Mouse (Mus musculus) CH12.LX (cell line): ENCODE measurements around the gene Slamf1. TPM values are rescaled to one million over a fixed set of nuclear protein-coding genes. Genes with fewer than 3 reads are reported as not detected.

Experiments used
- DNase-seq: peaks from one replicate; pipeline ENCODE4 v3.0.0-alpha.2; 2013; ENCODE audit errors: extremely low read depth
- H3K27ac ChIP-seq: 2 replicates; pipeline ENCODE4 v1.5.1; 2012; ENCODE audit warnings: low read depth, mild to moderate bottlenecking, control low read depth, moderate library complexity; ENCODE audit not compliant: insufficient read depth
- H3K27me3 ChIP-seq: replicated peaks from 2 replicates; pipeline ENCODE3; 2012; ENCODE audit warnings: inconsistent platforms
- H3K36me3 ChIP-seq, 2 experiments: replicated peaks in 1 of 2; 2 replicates each; pipeline versions ENCODE3 to v1.6.1; 2012; ENCODE audit warnings: inconsistent platforms in 1 of 2, low read length in 1 of 2, mild to moderate bottlenecking in 1 of 2, mixed read lengths in 1 of 2, moderate library complexity in 1 of 2; ENCODE audit not compliant: control insufficient read depth in 1 of 2, insufficient read depth in 1 of 2
- H3K4me1 ChIP-seq, 2 experiments: 2 replicates each; pipeline ENCODE4 v1.6.1; 2012; ENCODE audit warnings: inconsistent platforms in 1 of 2, moderate library complexity in 1 of 2; ENCODE audit not compliant: insufficient read depth in 2 of 2, control insufficient read depth in 1 of 2
- H3K4me2 ChIP-seq: 2 replicates; pipeline ENCODE4 v1.6.1; 2012; ENCODE audit warnings: low read depth, mild to moderate bottlenecking, control low read depth; ENCODE audit not compliant: poor library complexity, insufficient read depth, severe bottlenecking
- H3K4me3 ChIP-seq, 3 experiments: fragments of 150-350 bp in 1 of 3; sonication (generic) in 1 of 3; replicated peaks in 1 of 3; 2 replicates each; pipeline versions ENCODE3 to v1.5.1; 2011 to 2012; ENCODE audit warnings: low read depth in 2 of 3, low read length in 2 of 3, mild to moderate bottlenecking in 2 of 3, moderate library complexity in 2 of 3, control low read depth in 1 of 3, improper control_type of control experiment in 1 of 3, inconsistent platforms in 1 of 3, mixed read lengths in 1 of 3; ENCODE audit not compliant: poor library complexity in 1 of 3
- H3K79me2 ChIP-seq: replicated peaks from 2 replicates; pipeline ENCODE4 v1.6.1; 2012; ENCODE audit warnings: mild to moderate bottlenecking, moderate library complexity; ENCODE audit not compliant: control insufficient read depth, poor library complexity, insufficient read depth, severe bottlenecking; ENCODE audit errors: extremely low read depth
- H3K9ac ChIP-seq: 2 replicates; pipeline ENCODE4 v1.6.1; 2012; ENCODE audit warnings: low read depth, mild to moderate bottlenecking, control low read depth, moderate library complexity; ENCODE audit not compliant: insufficient read depth
- H3K9me3 ChIP-seq: replicated peaks from 2 replicates; pipeline ENCODE3; 2012; ENCODE audit warnings: low read length, inconsistent platforms, mixed read lengths
- BHLHE40 ChIP-seq: IDR thresholded peaks from 2 replicates; pipeline ENCODE4 v1.6.1; 2011; ENCODE audit warnings: mild to moderate bottlenecking, low read depth, low read length, improper control_type of control experiment
- CHD1 ChIP-seq: IDR thresholded peaks from 2 replicates; pipeline ENCODE4 v1.6.1; 2012; ENCODE audit warnings: low read depth, low read length, improper control_type of control experiment, inconsistent platforms
- CHD2 ChIP-seq: IDR thresholded peaks from 2 replicates; pipeline ENCODE4 v1.6.1; 2011; ENCODE audit warnings: low read length, improper control_type of control experiment
- CTCF ChIP-seq, 2 experiments: IDR thresholded peaks in 1 of 2; conservative IDR thresholded peaks in 1 of 2; 2 replicates each; pipeline ENCODE4 v1.5.1; 2011 to 2012; ENCODE audit warnings: low read depth in 2 of 2, low read length in 2 of 2, improper control_type of control experiment in 1 of 2, inconsistent platforms in 1 of 2, mild to moderate bottlenecking in 1 of 2, moderate library complexity in 1 of 2
- E2F4 ChIP-seq: IDR thresholded peaks from 2 replicates; pipeline ENCODE4 v1.6.1; 2011; ENCODE audit warnings: low read depth, low read length, improper control_type of control experiment; ENCODE audit not compliant: insufficient replicate concordance
- ELF1 ChIP-seq: IDR thresholded peaks from 2 replicates; pipeline ENCODE4 v1.6.1; 2014; ENCODE audit warnings: low read depth, mild to moderate bottlenecking, inconsistent platforms, low read length, improper control_type of control experiment
- EP300 ChIP-seq: IDR thresholded peaks from 2 replicates; pipeline ENCODE4 v1.6.1; 2011; ENCODE audit warnings: low read length, improper control_type of control experiment
- ETS1 ChIP-seq: conservative IDR thresholded peaks from 2 replicates; pipeline ENCODE4 v1.6.1; 2012; ENCODE audit warnings: low read depth, mild to moderate bottlenecking, inconsistent platforms, low read length, improper control_type of control experiment, moderate library complexity
- GABPA ChIP-seq: IDR thresholded peaks from 2 replicates; pipeline ENCODE4 v1.6.1; 2012; ENCODE audit warnings: low read depth, low read length, improper control_type of control experiment, inconsistent platforms; ENCODE audit not compliant: insufficient replicate concordance
- HCFC1 ChIP-seq: IDR thresholded peaks from 2 replicates; pipeline ENCODE4 v1.6.1; 2012; ENCODE audit warnings: low read depth, mild to moderate bottlenecking, inconsistent platforms, low read length, improper control_type of control experiment
- IRF4 ChIP-seq: IDR thresholded peaks from 2 replicates; pipeline ENCODE4 v1.6.1; 2014; ENCODE audit warnings: low read depth, mild to moderate bottlenecking, inconsistent platforms, low read length, improper control_type of control experiment
- JUN ChIP-seq: IDR thresholded peaks from 2 replicates; pipeline ENCODE4 v1.6.1; 2011; ENCODE audit warnings: low read depth, mild to moderate bottlenecking, low read length, improper control_type of control experiment, moderate library complexity; ENCODE audit not compliant: insufficient read depth
- JUND ChIP-seq: conservative IDR thresholded peaks from 2 replicates; pipeline ENCODE4 v1.6.1; 2011; ENCODE audit warnings: low read depth, low read length, improper control_type of control experiment
- KAT2A ChIP-seq: IDR thresholded peaks from 2 replicates; pipeline ENCODE4 v1.6.1; 2012; ENCODE audit warnings: low read length, improper control_type of control experiment, inconsistent platforms; ENCODE audit not compliant: insufficient replicate concordance
- MAFK ChIP-seq: IDR thresholded peaks from 2 replicates; pipeline ENCODE4 v1.6.1; 2011; ENCODE audit warnings: low read length, improper control_type of control experiment; ENCODE audit not compliant: insufficient replicate concordance
- MAX ChIP-seq: IDR thresholded peaks from 2 replicates; pipeline ENCODE4 v1.6.1; 2011; ENCODE audit warnings: low read length, improper control_type of control experiment
- MAZ ChIP-seq: IDR thresholded peaks from 2 replicates; pipeline ENCODE4 v1.6.1; 2012; ENCODE audit warnings: low read depth, mild to moderate bottlenecking, inconsistent platforms, low read length, improper control_type of control experiment, moderate library complexity
- MEF2A ChIP-seq: IDR thresholded peaks from 2 replicates; pipeline ENCODE4 v1.6.1; 2014; ENCODE audit warnings: low read depth, mild to moderate bottlenecking, inconsistent platforms, low read length, improper control_type of control experiment, borderline replicate concordance
- MXI1 ChIP-seq: IDR thresholded peaks from 2 replicates; pipeline ENCODE4 v1.6.1; 2011; ENCODE audit warnings: mild to moderate bottlenecking, low read depth, low read length, improper control_type of control experiment
- MYC ChIP-seq: IDR thresholded peaks from 2 replicates; pipeline ENCODE4 v1.6.1; 2011; ENCODE audit warnings: low read depth, mild to moderate bottlenecking, improper control_type of control experiment, low read length
- NELFE ChIP-seq: IDR thresholded peaks from 2 replicates; pipeline ENCODE4 v1.6.1; 2011; ENCODE audit warnings: low read depth, low read length, improper control_type of control experiment
- NRF1 ChIP-seq: IDR thresholded peaks from 2 replicates; pipeline ENCODE4 v1.6.1; 2014; ENCODE audit warnings: low read depth, mild to moderate bottlenecking, inconsistent platforms, low read length, improper control_type of control experiment, moderate library complexity
- PAX5 ChIP-seq: IDR thresholded peaks from 2 replicates; pipeline ENCODE4 v1.6.1; 2012; ENCODE audit warnings: low read length, inconsistent platforms, mixed read lengths
- POLR2A ChIP-seq: IDR thresholded peaks from 2 replicates; pipeline ENCODE4 v1.6.1; 2011; ENCODE audit warnings: low read depth, mild to moderate bottlenecking, improper control_type of control experiment, low read length
- POLR2AphosphoS2 ChIP-seq: IDR thresholded peaks from 2 replicates; pipeline ENCODE4 v1.6.1; 2011; ENCODE audit warnings: low read depth, low read length, improper control_type of control experiment
- RAD21 ChIP-seq: IDR thresholded peaks from 2 replicates; pipeline ENCODE4 v1.6.1; 2011; ENCODE audit warnings: low read depth, mild to moderate bottlenecking, low read length, improper control_type of control experiment, moderate library complexity
- RCOR1 ChIP-seq: conservative IDR thresholded peaks from 2 replicates; pipeline ENCODE4 v1.6.1; 2012; ENCODE audit warnings: low read depth, mild to moderate bottlenecking, inconsistent platforms, low read length, improper control_type of control experiment
- SIN3A ChIP-seq: IDR thresholded peaks from 2 replicates; pipeline ENCODE4 v1.6.1; 2012; ENCODE audit warnings: low read length, improper control_type of control experiment, inconsistent platforms
- SMC3 ChIP-seq: IDR thresholded peaks from 2 replicates; pipeline ENCODE4 v1.6.1; 2011; ENCODE audit warnings: low read depth, low read length, improper control_type of control experiment
- TBP ChIP-seq: conservative IDR thresholded peaks from 2 replicates; pipeline ENCODE4 v1.6.1; 2011; ENCODE audit warnings: low read depth, low read length, improper control_type of control experiment
- TCF12 ChIP-seq: IDR thresholded peaks from 2 replicates; pipeline ENCODE4 v1.6.1; 2014; ENCODE audit warnings: low read depth, mild to moderate bottlenecking, inconsistent platforms, low read length, improper control_type of control experiment
- UBTF ChIP-seq: IDR thresholded peaks from 2 replicates; pipeline ENCODE4 v1.6.1; 2012; ENCODE audit warnings: low read depth, mild to moderate bottlenecking, inconsistent platforms, low read length, improper control_type of control experiment, moderate library complexity
- USF1 ChIP-seq: IDR thresholded peaks from 2 replicates; pipeline ENCODE4 v1.6.1; 2014; ENCODE audit warnings: low read depth, mild to moderate bottlenecking, inconsistent platforms, low read length, improper control_type of control experiment
- USF2 ChIP-seq: conservative IDR thresholded peaks from 2 replicates; pipeline ENCODE4 v1.6.1; 2011; ENCODE audit warnings: low read depth, low read length, improper control_type of control experiment
- ZC3H11A ChIP-seq: IDR thresholded peaks from 2 replicates; pipeline ENCODE4 v1.6.1; 2012; ENCODE audit warnings: low read depth, mild to moderate bottlenecking, inconsistent platforms, low read length, improper control_type of control experiment
- ZKSCAN1 ChIP-seq: IDR thresholded peaks from 2 replicates; pipeline ENCODE4 v1.6.1; 2012; ENCODE audit warnings: low read depth, inconsistent platforms, low read length, improper control_type of control experiment, borderline replicate concordance
- ZMIZ1 ChIP-seq: IDR thresholded peaks from 2 replicates; pipeline ENCODE4 v1.6.1; 2012; ENCODE audit warnings: low read depth, mild to moderate bottlenecking, inconsistent platforms, low read length, improper control_type of control experiment
- ZNF384 ChIP-seq: IDR thresholded peaks from 2 replicates; pipeline ENCODE4 v1.6.1; 2012; ENCODE audit warnings: low read depth, low read length, improper control_type of control experiment, inconsistent platforms
- dilution Hi-C: fragments of 300-500 bp; cut with MboI; formaldehyde crosslinking; loops from 2 replicates; pipeline ENCODE4 v1.14.3; 2020; ENCODE audit warnings: low sequenced_read_pairs; ENCODE audit not compliant: extremely low pct_unique_long_range_greater_than_20kb, extremely low pct_ligation_motif_present
- in situ Hi-C: fragments of 300-500 bp; cut with MboI; formaldehyde crosslinking; loops from 3 replicates; pipeline ENCODE4 v1.14.3; 2019; ENCODE audit warnings: low sequenced_read_pairs, low pct_ligation_motif_present, low pct_unique_long_range_greater_than_20kb, mixed read lengths
- polyA plus RNA-seq: library from polyadenylated mRNA; unstranded; fragments of >175 nt; gene quantifications from 2 replicates; pipeline ENCODE4 v1.2.1, GENCODE M21; 2012; ENCODE audit warnings: low read depth; ENCODE audit not compliant: insufficient read length
- total RNA-seq, 2 experiments: library from RNA; depleted of rRNA; stranded (reverse); fragments of 300-350 nt in 1 of 2; fragments of >200 nt in 1 of 2; gene quantifications; 2 replicates each; pipeline ENCODE4 v1.2.3; 2012 to 2014

Gene Slamf1
- total and polyA plus RNA-seq, 3 experiments, result 0.38 to 0.81 (median 0.80) TPM

- in situ Hi-C loops, result loop anchor here (5.0 kb wide), 1 partner anchor 77 kb away; the partner anchor contains the start of gene Slamf6
- no peaks in the 10 kb centered on the region for H3K27me3 ChIP-seq
- H3K27ac ChIP-seq, result peak overlapping the region; percentile 70
- peaks cover 4 to 16% of the 10 kb centered on the region in 2 experiments for H3K36me3 ChIP-seq
- TF ChIP-seq JUND (no peak; the same call in 1 of the 2 replicates), MYC (peak; percentile 68; the same call in 1 of the 2 replicates), USF1 (no peak), MXI1 (no peak), TBP (peak; percentile 78), JUN (peak; percentile 24; the same call in 1 of the 2 replicates), KAT2A (no peak), CHD2 (peak; percentile 43; the same call in 1 of the 2 replicates), PAX5 (no peak), UBTF (no peak), USF2 (no peak), POLR2A (peak; percentile 45; the same call in 1 of the 2 replicates), IRF4 (peak; percentile 76), TCF12 (peak; percentile 61; the same call in 1 of the 2 replicates), SIN3A (peak; percentile 59), MEF2A (0 out of 2 replicates have a peak, but pooled peaks have one; percentile 36), E2F4 (no peak), RCOR1 (peak; percentile 57; the same call in 1 of the 2 replicates), ZNF384 (no peak), NELFE (peak; percentile 64), MAX (peak; percentile 36; the same call in 1 of the 2 replicates), BHLHE40 (peak; percentile 48; the same call in 1 of the 2 replicates), HCFC1 (0 out of 2 replicates have a peak, but pooled peaks have one; percentile 23), RAD21 (no peak; the same call in 1 of the 2 replicates), EP300 (peak; percentile 76), ZC3H11A (no peak), SMC3 (no peak), GABPA (no peak), CTCF (conservative IDR thresholded peaks at IDR 0.05 in 1 of 2, IDR thresholded peaks at IDR 0.05 in 1 of 2; ENCODE audit: low read depth in 2 of 2, low read length in 2 of 2) (no peak), ZKSCAN1 (peak; percentile 63), ELF1 (peak; percentile 48; the same call in 1 of the 2 replicates), MAFK (0 out of 2 replicates have a peak, but pooled peaks have one; percentile 32), ZMIZ1 (peak; percentile 25; the same call in 1 of the 2 replicates), CHD1 (peak; percentile 88; the same call in 1 of the 2 replicates), NRF1 (no peak), ETS1 (peak; percentile 32; the same call in 1 of the 2 replicates), POLR2AphosphoS2 (no peak), MAZ (peak; percentile 64; the same call in 1 of the 2 replicates)
- no peaks in the 10 kb centered on the region for H3K9me3 ChIP-seq
- peak overlapping the region; percentile 56 to 76 (median 61) for H3K4me3 ChIP-seq
- H3K79me2 ChIP-seq, result peaks cover 5% of the 10 kb centered on the region; the same call in 1 of the 2 replicates
- H3K4me1 ChIP-seq, result peaks cover 2 to 44% of the 10 kb centered on the region in 2 experiments; a peak in 2 of 4 replicates
- DNase-seq, result peak; percentile 54
- H3K4me2 ChIP-seq, result peak overlapping the region; percentile 96
- peak overlapping the region; percentile 76 for H3K9ac ChIP-seq
- dilution Hi-C loops, result no loop called here
Measured at GRCm38 (mm10) chr1:171840450-171841023, 73.6 kb downstream of the Slamf1 start.
